Mouse (Mus musculus): ENCODE data around the gene Frat2.
"Not testable (repeated sequence)": the region's sequence is repeated elsewhere in the genome, so short reads cannot be mapped to it uniquely, and the experiment has no call there.

The Frat2 gene

GRCm38 (mm10) chr19:41847992-41848851 lies at the start of gene Frat2:
Gene Frat2 (minus strand): TSS chr19:41848132.
- peak; percentile 95 for DNase-seq (ENCODE audit: low read depth, low spot score)

GRCm38 (mm10) chr19:41896319-41896711 lies 48.4 kb upstream of the Frat2 start:
- DNase-seq (ENCODE audit: low read depth, low spot score): no peak

- peak; percentile 92 for DNase-seq (ENCODE audit: low read depth, low spot score)
Observed at GRCm38 (mm10) chr19:41895460-41896318, 47.8 kb upstream of the Frat2 start, which contains the start of gene Rrp12. Gene Rrp12 (minus strand): TSS chr19:41896173.

- no peak for DNase-seq (ENCODE audit: low read depth, low spot score)
Observed at GRCm38 (mm10) chr19:41894959-41895358, 47.0 kb upstream of the Frat2 start.

DNA sequence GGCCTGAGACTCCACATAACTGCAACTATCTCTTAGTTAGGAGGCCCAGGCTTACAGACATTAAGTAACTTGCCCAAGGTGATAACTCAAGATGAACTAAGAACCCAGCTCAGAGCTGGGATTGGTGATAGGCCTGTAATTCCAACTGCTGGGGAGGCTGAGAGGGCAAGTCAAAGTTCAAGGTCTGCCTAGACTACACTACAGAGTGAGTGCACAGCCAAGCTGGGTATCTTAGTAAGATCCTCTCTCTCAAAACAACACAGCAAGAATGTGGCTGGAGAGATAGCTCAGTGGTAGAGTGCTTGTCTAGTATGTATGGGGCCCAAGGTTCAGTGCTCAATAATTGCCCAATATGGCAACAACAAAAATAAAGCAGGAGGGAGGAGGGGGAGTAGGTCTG lies 40.3 kb upstream of the Frat2 start:
- no peak for DNase-seq (ENCODE audit: low read depth, low spot score)

DNA sequence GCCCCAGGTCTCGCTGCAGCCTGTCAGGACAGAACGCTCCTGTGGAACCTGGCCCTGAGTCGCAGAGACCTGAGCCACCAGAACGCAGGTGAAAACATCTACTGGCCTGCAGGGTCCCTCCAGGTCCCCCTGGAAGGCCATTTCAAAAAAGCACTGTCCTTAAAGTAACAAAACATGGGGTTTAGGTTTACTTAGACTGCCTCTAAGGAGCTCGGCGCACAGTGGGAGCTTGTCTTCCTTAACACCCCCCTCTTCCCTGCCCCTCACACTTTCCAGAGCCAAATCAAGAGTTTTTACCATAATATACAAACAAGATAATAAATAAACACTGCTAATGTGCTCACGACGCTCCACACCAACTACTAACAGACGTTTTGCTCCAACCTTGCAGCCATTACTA lies 36.0 kb upstream of the Frat2 start:
- DNase-seq (ENCODE audit: low read depth, low spot score): no peak

- no peak for DNase-seq (ENCODE audit: low read depth, low spot score)
Observed at GRCm38 (mm10) chr19:41881842-41882241, 33.9 kb upstream of the Frat2 start.

DNA sequence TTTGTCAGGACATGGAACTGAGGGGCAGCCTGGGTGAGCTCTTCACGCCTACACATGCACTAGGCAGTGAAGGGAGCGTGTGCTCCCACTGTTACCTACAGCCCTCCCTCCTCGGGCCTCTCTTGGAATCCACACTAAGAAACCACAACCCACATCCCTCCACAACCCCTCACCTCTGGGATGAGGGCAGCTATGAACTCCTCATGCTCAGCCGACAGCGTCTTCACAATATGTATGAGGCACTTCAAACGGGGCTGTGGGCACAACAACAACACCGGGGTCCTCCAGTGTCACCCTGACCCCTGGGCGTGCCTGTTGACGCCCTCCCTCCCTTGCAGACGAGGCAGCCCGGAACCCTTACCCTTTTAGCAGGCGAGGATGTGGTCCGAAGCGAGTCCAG lies 26.4 kb upstream of the Frat2 start:
- no peak for DNase-seq (ENCODE audit: low read depth, low spot score)

GRCm38 (mm10) chr19:41872285-41872684 lies 24.4 kb upstream of the Frat2 start:
- no peak for DNase-seq (ENCODE audit: low read depth, low spot score)

GRCm38 (mm10) chr19:41869946-41870345 lies 22.0 kb upstream of the Frat2 start:
- DNase-seq (ENCODE audit: low read depth, low spot score): not testable (repeated sequence)

- no peak for DNase-seq (ENCODE audit: low read depth, low spot score)
Observed at GRCm38 (mm10) chr19:41869296-41869695, 21.4 kb upstream of the Frat2 start.

DNA sequence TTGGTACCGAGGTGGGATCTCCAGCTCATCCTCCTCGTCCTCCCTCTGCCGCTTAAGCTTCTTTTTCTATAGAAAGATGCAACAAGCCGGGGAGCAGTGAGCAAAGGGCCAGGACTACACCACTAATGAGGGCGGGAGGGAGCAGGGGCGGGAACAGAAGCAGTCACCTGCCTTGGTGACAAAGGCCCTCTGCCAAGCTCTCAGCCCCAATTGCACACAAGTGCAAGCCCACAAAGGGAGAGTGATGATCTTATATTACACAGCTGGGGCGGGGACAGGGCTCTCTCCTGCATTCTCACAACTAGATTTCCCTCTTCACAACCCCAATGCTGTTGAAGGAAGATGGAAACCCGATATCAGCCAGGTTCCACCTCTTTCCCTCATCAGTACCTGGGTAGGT lies 18.8 kb upstream of the Frat2 start:
- DNase-seq (ENCODE audit: low read depth, low spot score): no peak

GRCm38 (mm10) chr19:41857816-41858310 lies 9.9 kb upstream of the Frat2 start:
- no peak for DNase-seq (ENCODE audit: low read depth, low spot score)

- no peak for DNase-seq (ENCODE audit: low read depth, low spot score)
Observed at GRCm38 (mm10) chr19:41857086-41857762, 9.3 kb upstream of the Frat2 start.

DNA sequence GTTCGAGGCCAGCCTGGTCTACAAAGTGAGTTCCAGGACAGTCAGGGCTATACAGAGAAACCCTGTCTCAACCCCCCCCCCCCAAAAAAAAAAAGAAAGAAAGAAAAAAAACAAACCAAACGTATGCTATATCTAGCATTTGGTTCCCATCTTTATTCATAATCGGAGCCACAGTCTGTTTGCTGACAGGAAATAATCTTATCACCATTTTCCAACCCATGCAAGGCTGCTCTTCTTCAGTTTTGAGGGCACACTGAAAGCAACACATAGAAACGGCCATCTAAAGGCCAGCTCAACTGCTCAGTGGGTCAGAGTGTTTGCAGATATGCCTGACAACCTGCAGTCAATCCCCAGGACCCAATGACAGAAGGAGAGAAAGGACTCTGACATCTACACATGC lies 4.5 kb upstream of the Frat2 start:
- DNase-seq (ENCODE audit: low read depth, low spot score): no peak

DNA sequence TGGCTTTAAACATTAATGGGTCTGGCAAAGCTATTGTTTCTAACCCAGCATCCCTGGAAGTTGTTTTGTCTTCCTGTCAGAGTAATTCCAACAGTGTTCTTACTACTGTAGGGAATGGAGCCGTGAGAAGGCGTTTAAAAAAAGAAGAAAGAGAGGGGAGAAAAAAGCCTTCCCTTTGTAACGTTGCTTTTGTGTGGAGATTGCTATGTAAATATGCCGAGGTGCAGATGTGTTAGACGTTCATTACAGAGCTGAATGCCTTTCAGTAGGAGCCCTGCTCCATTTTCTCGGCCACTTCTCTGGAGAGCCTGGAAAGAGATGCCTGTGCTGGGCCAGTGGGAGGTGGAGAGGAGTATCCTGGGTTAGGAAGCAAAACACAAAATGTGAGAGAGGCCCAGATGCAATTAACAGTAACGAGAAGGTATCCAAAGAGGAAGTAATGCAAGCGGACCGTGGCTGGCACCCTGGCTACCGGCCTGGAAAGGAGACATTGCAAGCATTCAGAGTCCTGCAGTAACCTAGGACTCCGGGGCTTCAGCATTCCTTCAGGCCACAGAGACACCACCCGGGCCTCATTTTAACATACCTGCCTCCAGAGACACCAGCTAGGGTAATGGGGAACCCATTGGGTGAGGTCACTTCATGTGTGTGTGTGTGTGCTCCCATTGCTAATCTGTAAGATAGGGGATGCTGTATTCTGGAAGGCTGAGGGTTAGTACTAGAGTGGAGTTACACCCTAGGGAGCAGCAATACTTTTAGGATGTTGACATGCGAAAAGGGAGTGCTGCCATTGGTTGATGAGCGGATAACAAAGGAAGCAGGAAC lies 3.0 kb upstream of the Frat2 start:
- DNase-seq (ENCODE audit: low read depth, low spot score): no peak

GRCm38 (mm10) chr19:41850021-41850718 lies 2.2 kb upstream of the Frat2 start:
- DNase-seq (ENCODE audit: low read depth, low spot score): no peak

DNA sequence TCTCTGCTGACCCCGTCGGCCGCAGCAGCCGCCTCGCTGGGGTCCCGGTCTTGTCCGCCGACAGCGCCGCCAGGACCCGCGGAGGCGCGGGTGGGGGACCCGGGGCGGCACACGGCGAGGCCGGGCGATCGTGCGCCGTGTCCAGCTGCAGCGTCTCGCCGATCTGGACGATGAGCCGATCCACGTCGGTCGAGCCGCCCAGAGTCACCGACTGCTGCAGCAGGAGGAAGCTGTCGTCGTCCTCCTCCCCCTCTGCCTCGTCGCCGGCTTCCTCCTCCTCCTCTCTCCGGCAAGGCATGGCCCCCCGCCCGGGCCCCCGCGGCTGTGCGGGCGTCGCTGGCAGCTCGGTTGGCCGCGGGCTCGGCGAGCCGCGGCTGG lies 329 bp downstream of the Frat2 start:
- peak; percentile 71 for DNase-seq (ENCODE audit: low read depth, low spot score)

- peak; percentile 50 for DNase-seq (ENCODE audit: low read depth, low spot score)
Observed at GRCm38 (mm10) chr19:41847091-41847581, 796 bp downstream of the Frat2 start.

Measured in ZHBTc4 (cell line).